Mouse (Mus musculus) forebrain, embryonic 10.5 days (tissue): Measurements from ENCODE around the gene Sec14l4. TPM values are rescaled to one million over a fixed set of nuclear protein-coding genes. Genes with fewer than 3 reads are reported as not detected.
"Not testable (repeated sequence)": the region's sequence is repeated elsewhere in the genome, so short reads cannot be mapped to it uniquely, and the experiment has no call there.

Experiments
- DNase-seq: peaks from one replicate; pipeline ENCODE4 v3.0.0-alpha.2; 2017; ENCODE audit warnings: low spot score; ENCODE audit errors: extremely low spot score
- H3K27ac ChIP-seq: fragments of 300-500 bp; sonication (generic); 2 replicates; pipeline ENCODE4 v1.5.1; 2016; ENCODE audit warnings: mild to moderate bottlenecking
- H3K27me3 ChIP-seq: fragments of 300-500 bp; sonication (generic); 2 replicates; pipeline ENCODE4 v1.6.1; 2016; ENCODE audit warnings: mild to moderate bottlenecking; ENCODE audit not compliant: poor library complexity, severe bottlenecking
- H3K36me3 ChIP-seq: fragments of 300-500 bp; sonication (generic); replicated peaks from 2 replicates; pipeline ENCODE4 v1.6.1; 2016; ENCODE audit warnings: mild to moderate bottlenecking, moderate library complexity
- H3K4me1 ChIP-seq: fragments of 300-500 bp; sonication (generic); 2 replicates; pipeline ENCODE4 v1.6.1; 2016
- H3K4me3 ChIP-seq: fragments of 300-500 bp; sonication (generic); 2 replicates; pipeline ENCODE4 v1.5.1; 2016; ENCODE audit warnings: mild to moderate bottlenecking, moderate library complexity
- H3K9me3 ChIP-seq: fragments of 300-500 bp; sonication (generic); 2 replicates; pipeline ENCODE4 v1.6.1; 2016; ENCODE audit warnings: mild to moderate bottlenecking, moderate library complexity
- WGBS: fragments of 180-500 bp; shearing (Covaris S2); methylation state at CpG from one replicate; pipeline ENCODE4 v1.1.7; 2016; 5-methylcytosine and 5-hydroxymethylcytosine counted together
- polyA plus RNA-seq: library from polyadenylated mRNA; unstranded; fragments of >200 nt; fragmentation: Nextera tagmentation; extraction: Ambion mirVana; gene quantifications from 2 replicates; pipeline ENCODE4 v1.2.1, GENCODE M21; 2016

Gene Sec14l4
- polyA plus RNA-seq, 1 experiment from 2014 or later, result not detected

DNA sequence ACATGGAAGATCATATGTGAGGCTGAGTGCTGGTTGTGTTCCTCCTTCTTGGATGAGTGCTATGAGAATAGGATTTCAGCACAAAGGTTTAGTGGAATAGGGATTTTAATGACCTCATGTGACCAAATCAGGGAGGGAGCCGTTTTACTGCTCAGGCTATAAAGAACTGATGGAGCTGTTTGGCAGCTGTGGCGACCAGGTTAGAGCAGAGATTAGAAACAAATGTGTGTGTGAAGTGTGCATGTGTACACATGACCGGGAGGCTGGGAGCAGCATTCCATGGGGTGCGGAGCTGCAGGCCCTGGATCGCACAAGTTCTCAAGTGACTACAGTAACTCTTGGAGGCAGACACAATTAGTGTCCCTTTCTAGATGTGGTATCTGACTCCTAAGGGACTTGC, 31.7 kb upstream of the Sec14l4 start:
- DNase-seq, result no peak
- Histone ChIP-seq H3K27ac (no peak overlapping the region), H3K9me3 (no peaks in the 10 kb centered on the region), H3K36me3 (no peaks in the 10 kb centered on the region), H3K4me1 (peaks cover 12% of the 10 kb centered on the region), H3K4me3 (no peak overlapping the region), H3K27me3 (peaks cover 47% of the 10 kb centered on the region)
- 81% methylated on average over 5 of the region's 5 CpGs for WGBS

GRCm38 (mm10) chr11:4001603-4002002, 29.7 kb upstream of the Sec14l4 start:
- DNase-seq, result peak; percentile 68
- peaks cover 12% of the 10 kb centered on the region for H3K4me1 ChIP-seq
- 11% methylated on average over 5 of the region's 5 CpGs for WGBS
- no peaks in the 10 kb centered on the region for H3K36me3 ChIP-seq
- H3K4me3 ChIP-seq, result no peak overlapping the region
- H3K27ac ChIP-seq, result no peak overlapping the region
- H3K27me3 ChIP-seq, result peaks cover 44% of the 10 kb centered on the region
- H3K9me3 ChIP-seq, result no peaks in the 10 kb centered on the region

GRCm38 (mm10) chr11:4005220-4005805, 25.9 kb upstream of the Sec14l4 start:
- H3K4me3 ChIP-seq, result no peak overlapping the region
- DNase-seq, result no peak
- H3K27me3 ChIP-seq, result peaks cover 7% of the 10 kb centered on the region
- no peaks in the 10 kb centered on the region for H3K9me3 ChIP-seq
- H3K36me3 ChIP-seq, result no peaks in the 10 kb centered on the region
- no peak overlapping the region for H3K27ac ChIP-seq
- WGBS, result 74% methylated on average over 5 of the region's 5 CpGs
- no peaks in the 10 kb centered on the region for H3K4me1 ChIP-seq

DNA sequence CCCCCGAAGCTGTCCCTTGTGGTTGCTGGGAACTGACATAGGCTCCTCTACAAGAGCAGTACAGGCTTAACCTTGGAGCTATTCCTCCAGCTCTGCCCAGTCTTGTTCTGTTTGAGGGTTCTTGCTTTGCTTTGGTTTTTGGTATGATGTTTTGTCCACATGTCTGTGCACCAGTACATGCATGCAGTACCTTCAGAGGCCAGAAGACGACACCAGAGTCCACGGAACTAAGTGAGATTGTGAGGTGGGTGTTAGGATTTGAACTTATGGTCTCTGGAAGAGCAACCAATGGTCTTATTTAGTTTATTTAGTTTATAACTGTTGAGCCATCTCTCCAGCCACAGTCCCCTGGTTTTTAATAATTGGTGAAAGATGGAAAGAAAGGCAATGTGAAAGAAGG, 24.8 kb upstream of the Sec14l4 start:
- no peak overlapping the region for H3K4me3 ChIP-seq
- no peaks in the 10 kb centered on the region for H3K4me1 ChIP-seq
- no peak overlapping the region for H3K27ac ChIP-seq
- no peak for DNase-seq
- no peaks in the 10 kb centered on the region for H3K9me3 ChIP-seq
- WGBS, result 86% methylated on average over 3 of the region's 3 CpGs
- H3K36me3 ChIP-seq, result no peaks in the 10 kb centered on the region
- no peaks in the 10 kb centered on the region for H3K27me3 ChIP-seq

- H3K27ac ChIP-seq, result no peak overlapping the region
- WGBS, result 59% methylated on average over 1 of the region's 1 CpGs
- no peaks in the 10 kb centered on the region for H3K4me1 ChIP-seq
- no peaks in the 10 kb centered on the region for H3K27me3 ChIP-seq
- no peak overlapping the region for H3K4me3 ChIP-seq
- no peak for DNase-seq
- H3K36me3 ChIP-seq, result no peaks in the 10 kb centered on the region
- H3K9me3 ChIP-seq, result peaks cover 6% of the 10 kb centered on the region
Measured at GRCm38 (mm10) chr11:4012616-4013015, 18.6 kb upstream of the Sec14l4 start.

- 90% methylated on average over 14 of the region's 14 CpGs for WGBS
Measured at GRCm38 (mm10) chr11:4015796-4016195, 15.5 kb upstream of the Sec14l4 start.

DNA sequence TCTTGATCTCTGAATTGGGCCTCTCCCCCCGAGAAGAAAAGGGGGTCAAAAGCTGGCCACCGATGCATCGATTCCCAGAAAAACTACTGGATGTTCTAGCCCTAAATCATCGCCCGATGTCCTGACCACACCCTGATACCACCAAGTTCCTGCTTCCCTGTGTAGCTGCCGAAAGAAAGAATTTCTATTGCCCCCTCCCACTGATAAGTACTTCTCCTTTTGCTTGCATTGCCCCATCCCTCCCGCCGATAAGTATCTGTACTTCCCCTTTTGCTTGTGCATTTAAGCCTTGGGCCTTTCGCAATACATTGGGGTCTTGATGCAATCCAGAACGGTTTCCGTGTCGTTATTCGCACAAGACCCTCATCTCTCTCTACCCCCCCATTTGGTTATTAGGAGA, 9.2 kb upstream of the Sec14l4 start:
- not testable (repeated sequence) for H3K27me3 ChIP-seq, DNase-seq, H3K4me3 ChIP-seq, H3K9me3 ChIP-seq, H3K36me3 ChIP-seq, H3K27ac ChIP-seq, H3K4me1 ChIP-seq
- WGBS, result 92% methylated on average over 13 of the region's 13 CpGs

More at GRCm38 (mm10) chr11:4015796-4016195, 15.5 kb upstream of the Sec14l4 start:
- H3K9me3 ChIP-seq, H3K27ac ChIP-seq, H3K4me3 ChIP-seq, H3K27me3 ChIP-seq, DNase-seq, H3K36me3 ChIP-seq, H3K4me1 ChIP-seq: not testable (repeated sequence)

- Histone ChIP-seq H3K27me3 (no peaks in the 10 kb centered on the region), H3K9me3 (no peaks in the 10 kb centered on the region), H3K36me3 (no peaks in the 10 kb centered on the region), H3K4me1 (no peaks in the 10 kb centered on the region), H3K27ac (no peak overlapping the region), H3K4me3 (no peak overlapping the region)
- whole genome bisulfite sequencing, result 79% methylated on average over 2 of the region's 2 CpGs
- DNase-seq, result no peak
Measured at GRCm38 (mm10) chr11:4023321-4023720, 7.9 kb upstream of the Sec14l4 start.

- no peaks in the 10 kb centered on the region for H3K36me3 ChIP-seq
- H3K27me3 ChIP-seq, result peaks cover 13% of the 10 kb centered on the region
- no peak for DNase-seq
- no peak overlapping the region for H3K27ac ChIP-seq
- 88% methylated on average over 8 of the region's 8 CpGs for WGBS
- H3K9me3 ChIP-seq, result no peaks in the 10 kb centered on the region; the same call in 1 of the 2 replicates
- H3K4me1 ChIP-seq, result 0 out of 2 replicates have a peak, but pooled peaks cover 3% of the 10 kb centered on the region
- H3K4me3 ChIP-seq, result no peak overlapping the region
Measured at GRCm38 (mm10) chr11:4027066-4027465, 4.2 kb upstream of the Sec14l4 start.

DNA sequence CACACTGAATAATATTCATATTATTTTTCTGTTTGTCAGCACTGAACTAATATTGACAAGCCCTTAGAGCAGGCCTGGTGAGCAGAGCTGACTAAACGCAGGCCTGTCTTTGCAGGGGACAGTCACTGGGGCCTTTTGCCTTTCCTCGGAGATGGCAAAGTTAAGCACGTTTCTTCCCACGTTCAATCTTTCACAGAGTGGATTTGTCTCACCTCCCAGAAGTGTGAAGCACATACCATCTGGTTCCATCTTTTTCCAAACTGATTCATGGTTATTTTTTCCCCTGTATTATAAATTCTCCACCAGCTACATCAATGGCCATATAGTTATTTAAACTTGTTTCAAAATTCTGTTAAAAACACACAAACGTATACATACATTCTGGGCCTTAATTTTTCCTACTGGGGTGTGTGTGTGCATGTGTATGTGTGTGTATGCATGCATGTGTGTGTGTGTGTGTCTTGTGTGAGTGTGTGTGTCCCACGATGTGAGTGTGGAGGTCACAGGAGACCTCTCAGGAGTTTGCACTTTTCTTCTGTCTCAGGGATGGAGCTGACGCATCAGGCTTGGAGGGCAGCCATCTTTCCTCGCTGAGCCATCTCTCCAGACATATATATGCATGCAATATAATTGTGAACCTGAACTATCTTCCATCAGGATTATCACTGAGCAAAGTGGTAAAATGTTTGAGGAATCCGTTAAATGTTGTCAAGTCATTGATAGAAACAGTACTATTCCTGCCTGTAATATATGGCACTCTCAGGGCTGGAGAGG, 3.5 kb upstream of the Sec14l4 start:
- H3K4me3 ChIP-seq, result no peak overlapping the region
- peaks cover 20% of the 10 kb centered on the region for H3K27me3 ChIP-seq
- no peaks in the 10 kb centered on the region for H3K36me3 ChIP-seq
- H3K27ac ChIP-seq, result no peak overlapping the region
- H3K4me1 ChIP-seq, result 0 out of 2 replicates have a peak, but pooled peaks cover 3% of the 10 kb centered on the region
- H3K9me3 ChIP-seq, result no peaks in the 10 kb centered on the region; the same call in 1 of the 2 replicates
- 80% methylated on average over 9 of the region's 9 CpGs for WGBS
- DNase-seq, result no peak

DNA sequence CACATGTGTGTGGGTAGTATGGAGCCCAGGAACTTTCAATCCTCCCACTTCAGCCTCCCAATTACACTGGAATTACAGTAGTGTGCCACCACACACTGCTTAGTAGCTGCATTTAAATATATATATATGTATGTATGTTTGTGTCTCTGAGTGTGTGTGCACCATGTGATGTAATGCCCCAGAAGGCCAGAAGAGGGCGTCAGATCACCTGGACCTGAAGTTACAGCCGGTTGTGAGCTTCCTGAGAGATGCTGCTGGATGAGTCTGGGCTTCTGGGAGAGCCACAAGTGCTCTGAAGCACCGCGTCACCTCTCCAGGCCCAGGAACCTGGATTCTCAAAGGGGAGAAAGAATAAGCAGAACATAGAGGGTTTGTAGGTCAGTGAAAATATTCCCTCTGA, 1.9 kb upstream of the Sec14l4 start:
- 75% methylated on average over 4 of the region's 4 CpGs for WGBS
- no peak for DNase-seq
- Histone ChIP-seq H3K27me3 (peaks cover 22% of the 10 kb centered on the region), H3K36me3 (no peaks in the 10 kb centered on the region), H3K4me3 (no peak overlapping the region), H3K4me1 (0 out of 2 replicates have a peak, but pooled peaks cover 3% of the 10 kb centered on the region), H3K9me3 (no peaks in the 10 kb centered on the region; the same call in 1 of the 2 replicates), H3K27ac (no peak overlapping the region)

DNA sequence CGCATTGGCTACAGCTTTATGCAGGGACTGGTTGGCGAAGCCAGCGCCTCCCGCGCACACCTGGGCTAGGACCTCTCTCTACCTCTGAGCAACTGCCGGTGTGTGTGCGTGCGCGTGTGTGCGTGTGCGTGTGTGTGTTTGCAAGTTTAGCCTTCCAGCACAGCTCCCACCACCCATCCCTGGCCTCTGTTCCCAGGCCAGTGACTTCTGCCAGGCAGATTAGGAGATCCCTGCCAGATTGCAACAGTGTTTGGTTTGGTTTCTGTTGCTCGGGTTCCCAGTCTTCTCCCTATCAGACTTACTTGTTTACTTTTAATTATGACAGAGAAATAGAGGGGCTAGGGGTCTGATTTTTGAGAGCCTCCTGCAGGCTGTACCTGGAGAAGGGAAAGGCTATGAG, 699 bp downstream of the Sec14l4 start:
- no peak overlapping the region for H3K4me3 ChIP-seq
- H3K4me1 ChIP-seq, result 0 out of 2 replicates have a peak, but pooled peaks cover 3% of the 10 kb centered on the region
- no peak for DNase-seq
- H3K27me3 ChIP-seq, result peaks cover 22% of the 10 kb centered on the region
- H3K9me3 ChIP-seq, result no peaks in the 10 kb centered on the region; the same call in 1 of the 2 replicates
- H3K27ac ChIP-seq, result no peak overlapping the region
- no peaks in the 10 kb centered on the region for H3K36me3 ChIP-seq
- 32% methylated on average over 12 of the region's 12 CpGs for WGBS

- no peak overlapping the region for H3K4me3 ChIP-seq
Measured at GRCm38 (mm10) chr11:4033471-4033870, 2.2 kb downstream of the Sec14l4 start.

More at GRCm38 (mm10) chr11:4033471-4033870, 2.2 kb downstream of the Sec14l4 start:
- H3K36me3 ChIP-seq, result no peaks in the 10 kb centered on the region
- 78% methylated on average over 7 of the region's 7 CpGs for WGBS
- DNase-seq, result no peak
- H3K27me3 ChIP-seq, result peaks cover 22% of the 10 kb centered on the region
- 0 out of 2 replicates have a peak, but pooled peaks cover 3% of the 10 kb centered on the region for H3K4me1 ChIP-seq
- no peaks in the 10 kb centered on the region; the same call in 1 of the 2 replicates for H3K9me3 ChIP-seq
- no peak overlapping the region for H3K27ac ChIP-seq
